In genomic region chr12:105543751-105544150, GRCm38 (mm10) we compare ENCODE assay signal across 15 mouse cellular contexts. TPM values are rescaled to one million over a fixed set of nuclear protein-coding genes. Genes with fewer than 3 reads are reported as not detected.
DNase-seq lines count a peak whose midpoint lies in the region; ATAC-seq and TF ChIP-seq lines count a peak whose summit lies in the region.
"Had no signal": no experiment of that assay in that cellular context is flagged by ENCODE, and none has a peak within 500 bp of the region (broad histone marks: within the 10 kb centered on the region; RNA-seq: fewer than 3 reads in every experiment).

No protein-coding gene starts in this region.

- H3K36me3 ChIP-seq in kidney, embryonic 15.5 days, result no peaks in the 10 kb centered on the region
- no peaks in the 10 kb centered on the region for H3K36me3 ChIP-seq in intestine, embryonic 16.5 days (ENCODE audit: control insufficient read depth, insufficient read depth, low read length)
- H3K36me3 ChIP-seq: midbrain, embryonic 13.5 days; neural tube, embryonic 12.5 days had no signal

- ATAC-seq in kidney, embryonic 15.5 days (replicated peaks; ENCODE audit: low FRiP score), result no peak
- no peak for ATAC-seq in intestine, embryonic 16.5 days
- ATAC-seq: midbrain, embryonic 13.5 days had no signal

- H3K4me1 ChIP-seq in kidney, embryonic 15.5 days, result peaks cover 13% of the 10 kb centered on the region; the same call in 1 of the 2 replicates
- peaks cover 15% of the 10 kb centered on the region for H3K4me1 ChIP-seq in intestine, embryonic 16.5 days (ENCODE audit: control insufficient read depth, insufficient read depth, low read length)

- no peaks in the 10 kb centered on the region for H3K27me3 ChIP-seq in kidney, embryonic 15.5 days
- no peaks in the 10 kb centered on the region for H3K27me3 ChIP-seq in intestine, embryonic 16.5 days (replicated peaks; ENCODE audit: control insufficient read depth, insufficient read depth, low read length)

- H3K9ac ChIP-seq in kidney, embryonic 15.5 days, result no peak overlapping the region
- H3K9ac ChIP-seq in intestine, embryonic 16.5 days (ENCODE audit: low read depth, low read length), result no peak overlapping the region
- H3K9ac ChIP-seq: hindbrain, embryonic 14.5 days; midbrain, embryonic 13.5 days; neural tube, embryonic 12.5 days had no signal

- WGBS in kidney, embryonic 15.5 days, result 76% methylated on average over 6 of the region's 6 CpGs
- WGBS in intestine, embryonic 16.5 days, result 55% methylated on average over 6 of the region's 6 CpGs

- H3K4me2 ChIP-seq in kidney, embryonic 15.5 days, result no peak overlapping the region
- no peak overlapping the region for H3K4me2 ChIP-seq in intestine, embryonic 16.5 days (ENCODE audit: low read depth, low read length)
- H3K4me2 ChIP-seq: hindbrain, embryonic 14.5 days; midbrain, embryonic 13.5 days; neural tube, embryonic 12.5 days had no signal

- intact Hi-C loops in left cerebral cortex, adult 2 months (cut with DNase I), result no loop called here

- DNase-seq in kidney, postnatal 36 days, result peak; percentile 25 to 42
- DNase-seq in 3134 (ENCODE audit: extremely low read depth, insufficient read length, low spot score), result peak; percentile 27
- DNase-seq in MN1 (ENCODE audit: low spot score), result peak; percentile 51
- DNase-seq in left cerebral cortex, adult 2 months (ENCODE audit: extremely low spot score in 1 of 2, low spot score in 2 of 2), result peak; percentile 43 to 45
- no peak for DNase-seq in spleen, adult 18-20 months
- DNase-seq: cerebellum, adult 11 months; kidney, adult 9 months had no signal

- TF ChIP-seq CTCF in left cerebral cortex, adult 2 months (IDR thresholded peaks at IDR 0.05), result no peak

- H3K4me3 ChIP-seq in kidney, embryonic 15.5 days (replicated peaks), result no peak overlapping the region
- H3K4me3 ChIP-seq in left cerebral cortex, adult 2 months, result no peak overlapping the region
- no peak overlapping the region for H3K4me3 ChIP-seq in intestine, embryonic 16.5 days (ENCODE audit: low read length)
- H3K4me3 ChIP-seq: midbrain, embryonic 13.5 days; neural tube, embryonic 12.5 days had no signal

- no peaks in the 10 kb centered on the region for H3K9me3 ChIP-seq in kidney, embryonic 15.5 days (replicated peaks)
- no peaks in the 10 kb centered on the region for H3K9me3 ChIP-seq in intestine, embryonic 16.5 days (ENCODE audit: control insufficient read depth, low read length)
- H3K9me3 ChIP-seq: midbrain, embryonic 13.5 days; neural tube, embryonic 12.5 days had no signal

- H3K27ac ChIP-seq in kidney, embryonic 15.5 days, result no peak overlapping the region
- H3K27ac ChIP-seq in left cerebral cortex, adult 2 months, result peak overlapping the region; percentile 34; the same call in 1 of the 2 replicates
- no peak overlapping the region for H3K27ac ChIP-seq in intestine, embryonic 16.5 days (ENCODE audit: low read length)
- H3K27ac ChIP-seq: hindbrain, embryonic 14.5 days; midbrain, embryonic 13.5 days; neural tube, embryonic 12.5 days had no signal

RNA-seq across cellular contexts. Expression of gene Bdkrb2, which starts 19.3 kb away (rescaled TPM):
- 1.1 and 1.6 TPM in 2 replicates for polyA plus RNA-seq in kidney, embryonic 15.5 days (2015; fragmentation: Nextera tagmentation; extraction: Ambion mirVana)
- total RNA-seq in left cerebral cortex, adult 2 months (2021), result under 1 TPM; 0.40 to 0.45 TPM
- 5.3 and 5.8 TPM in 2 replicates for polyA plus RNA-seq in intestine, embryonic 16.5 days (2015; fragmentation: Nextera tagmentation; extraction: Ambion mirVana)

RNA-seq across cellular contexts. Expression of gene Bdkrb1, which starts 59.1 kb away (rescaled TPM):
- polyA plus RNA-seq in kidney, embryonic 15.5 days (2015; fragmentation: Nextera tagmentation; extraction: Ambion mirVana), result 0.12 TPM in 1 of 2 replicates, not detected in the other
- not detected for total RNA-seq in left cerebral cortex, adult 2 months (2021)
- 0.22 and 0.43 TPM in 2 replicates for polyA plus RNA-seq in intestine, embryonic 16.5 days (2015; fragmentation: Nextera tagmentation; extraction: Ambion mirVana)
- total RNA-seq: gastrocnemius, adult 18-20 months had no signal
- polyA plus RNA-seq: heart, embryonic 14.5 days; limb, embryonic 11.5 days; neural tube, embryonic 12.5 days had no signal

Comparison
In these comparisons a context has a peak if more than half of its experiments do, and no peak if none do; other contexts are left out.
1. DNase-seq: peak in kidney, postnatal 36 days (2 of 2), 3134 (single experiment), MN1 (single experiment) and left cerebral cortex, adult 2 months (2 of 2); none in spleen, adult 18-20 months (0 of 2).